Mouse (Mus musculus): ENCODE data around the gene Rnf128. TPM values are rescaled to one million over a fixed set of nuclear protein-coding genes. Genes with fewer than 3 reads are reported as not detected.

The Rnf128 gene
- polyA plus RNA-seq, 1 experiment from 2014 or later: 3.2 TPM

DNA sequence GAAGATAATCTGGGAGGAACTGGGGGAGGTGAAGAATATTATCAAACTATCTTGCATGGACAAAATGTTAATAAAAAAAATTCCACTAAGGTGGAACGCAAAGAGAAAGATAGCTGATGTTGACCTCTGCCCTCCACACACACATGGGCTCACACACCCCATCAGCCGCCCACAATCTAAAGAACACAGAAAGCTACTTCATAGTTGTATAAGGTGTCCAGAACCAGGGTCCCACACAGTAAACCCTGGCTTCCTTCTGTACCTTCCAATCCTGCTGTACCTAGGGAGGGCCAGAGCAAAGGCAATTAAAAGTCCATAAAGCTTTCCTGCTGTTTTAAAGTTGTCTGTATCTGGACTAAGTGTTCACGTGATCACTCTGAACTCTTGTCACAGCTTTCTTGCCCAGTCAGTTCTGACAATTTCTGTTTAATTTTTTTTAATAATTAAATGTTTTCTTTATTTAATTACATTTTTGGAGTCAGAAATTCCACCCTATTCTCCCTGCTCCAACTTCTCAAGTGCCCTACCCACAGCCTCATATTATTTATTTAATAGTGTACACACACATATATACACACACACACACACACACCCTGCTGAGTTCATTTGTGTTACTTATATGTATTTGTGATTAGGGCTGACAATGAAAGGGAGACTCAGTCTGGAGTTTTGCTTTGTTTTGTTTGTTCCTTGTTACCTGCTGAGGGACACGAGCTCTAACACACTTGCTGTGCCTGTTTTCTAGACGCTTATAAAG, 25.3 kb upstream of the Rnf128 start:
- H3K9me3 ChIP-seq (ENCODE audit: control insufficient read depth, low read length): no peaks in the 10 kb centered on the region
- no peaks in the 10 kb centered on the region for H3K4me1 ChIP-seq (ENCODE audit: control insufficient read depth, insufficient read depth, low read length)
- no peak overlapping the region for H3K4me2 ChIP-seq (ENCODE audit: low read depth, severe bottlenecking)
- no peak overlapping the region for H3K9ac ChIP-seq (ENCODE audit: low read length)
- WGBS: 62% methylated on average over 5 of the region's 5 CpGs
- H3K36me3 ChIP-seq (ENCODE audit: control insufficient read depth, insufficient read depth, low read length): no peaks in the 10 kb centered on the region
- H3K4me3 ChIP-seq (ENCODE audit: low read depth, low read length): no peak overlapping the region
- no peak for DNase-seq (ENCODE audit: low spot score)
- 0 out of 2 replicates have a peak, but pooled peaks cover 2% of the 10 kb centered on the region for H3K27me3 ChIP-seq (ENCODE audit: control insufficient read depth, insufficient read depth, low read length)
- no peak for ATAC-seq (ENCODE audit: insufficient number of reproducible peaks, low FRiP score, low TSS enrichment, low read depth)
- H3K27ac ChIP-seq (replicated peaks; ENCODE audit: low read depth, low read length): no peak overlapping the region

GRCm38 (mm10) chrX:139543726-139544125, 19.4 kb upstream of the Rnf128 start:
- Histone ChIP-seq H3K4me3 (ENCODE audit: low read depth, low read length) (no peak overlapping the region), H3K4me2 (ENCODE audit: low read depth, severe bottlenecking) (no peak overlapping the region), H3K36me3 (ENCODE audit: control insufficient read depth, insufficient read depth, low read length) (no peaks in the 10 kb centered on the region), H3K27ac (replicated peaks; ENCODE audit: low read depth, low read length) (no peak overlapping the region), H3K9ac (ENCODE audit: low read length) (no peak overlapping the region), H3K4me1 (ENCODE audit: control insufficient read depth, insufficient read depth, low read length) (no peaks in the 10 kb centered on the region), H3K27me3 (ENCODE audit: control insufficient read depth, insufficient read depth, low read length) (peaks cover 3% of the 10 kb centered on the region; the same call in 1 of the 2 replicates), H3K9me3 (ENCODE audit: control insufficient read depth, low read length) (no peaks in the 10 kb centered on the region)
- ATAC-seq (ENCODE audit: insufficient number of reproducible peaks, low FRiP score, low TSS enrichment, low read depth) (no peak), DNase-seq (ENCODE audit: low spot score) (no peak)
- 85% methylated on average over 7 of the region's 7 CpGs for WGBS

GRCm38 (mm10) chrX:139550456-139550855, 12.7 kb upstream of the Rnf128 start:
- no peaks in the 10 kb centered on the region for H3K4me1 ChIP-seq (ENCODE audit: control insufficient read depth, insufficient read depth, low read length)
- 81% methylated on average over 5 of the region's 5 CpGs for WGBS
- DNase-seq (ENCODE audit: low spot score) (no peak), ATAC-seq (ENCODE audit: insufficient number of reproducible peaks, low FRiP score, low TSS enrichment, low read depth) (no peak)
- no peak overlapping the region for H3K27ac ChIP-seq (replicated peaks; ENCODE audit: low read depth, low read length)
- peaks cover 3% of the 10 kb centered on the region for H3K27me3 ChIP-seq (ENCODE audit: control insufficient read depth, insufficient read depth, low read length)
- no peaks in the 10 kb centered on the region for H3K9me3 ChIP-seq (ENCODE audit: control insufficient read depth, low read length)
- no peak overlapping the region for H3K4me3 ChIP-seq (ENCODE audit: low read depth, low read length)
- H3K36me3 ChIP-seq (ENCODE audit: control insufficient read depth, insufficient read depth, low read length): no peaks in the 10 kb centered on the region
- no peak overlapping the region for H3K4me2 ChIP-seq (ENCODE audit: low read depth, severe bottlenecking)
- H3K9ac ChIP-seq (ENCODE audit: low read length): no peak overlapping the region

DNA sequence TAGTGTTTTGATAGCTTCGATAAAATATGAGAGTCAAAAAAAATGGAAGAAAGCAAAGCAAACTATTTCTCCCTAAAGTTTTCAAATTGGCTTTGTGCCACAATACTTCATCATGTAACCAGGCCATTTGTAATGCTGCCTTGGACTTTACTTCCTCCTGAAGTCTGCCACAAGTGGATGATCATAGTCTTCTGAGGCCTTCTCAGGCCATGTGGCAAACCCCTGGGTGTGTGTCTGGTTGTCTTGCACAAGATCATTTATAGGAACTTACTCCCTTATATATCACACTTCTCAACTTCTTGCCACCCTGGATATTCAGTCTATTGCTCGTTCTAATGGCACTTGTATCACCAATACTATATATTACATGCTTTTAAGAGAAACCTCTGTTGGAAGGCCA, 11.0 kb upstream of the Rnf128 start:
- H3K36me3 ChIP-seq (ENCODE audit: control insufficient read depth, insufficient read depth, low read length): no peaks in the 10 kb centered on the region
- no peak overlapping the region for H3K4me3 ChIP-seq (ENCODE audit: low read depth, low read length)
- H3K9ac ChIP-seq (ENCODE audit: low read length): no peak overlapping the region
- no peaks in the 10 kb centered on the region for H3K4me1 ChIP-seq (ENCODE audit: control insufficient read depth, insufficient read depth, low read length)
- H3K4me2 ChIP-seq (ENCODE audit: low read depth, severe bottlenecking): no peak overlapping the region
- WGBS: 83% methylated on average over 2 of the region's 2 CpGs
- DNase-seq (ENCODE audit: low spot score) (no peak), ATAC-seq (ENCODE audit: insufficient number of reproducible peaks, low FRiP score, low TSS enrichment, low read depth) (no peak)
- H3K9me3 ChIP-seq (ENCODE audit: control insufficient read depth, low read length): no peaks in the 10 kb centered on the region
- H3K27me3 ChIP-seq (ENCODE audit: control insufficient read depth, insufficient read depth, low read length): no peaks in the 10 kb centered on the region; the same call in 1 of the 2 replicates
- H3K27ac ChIP-seq (replicated peaks; ENCODE audit: low read depth, low read length): no peak overlapping the region

DNA sequence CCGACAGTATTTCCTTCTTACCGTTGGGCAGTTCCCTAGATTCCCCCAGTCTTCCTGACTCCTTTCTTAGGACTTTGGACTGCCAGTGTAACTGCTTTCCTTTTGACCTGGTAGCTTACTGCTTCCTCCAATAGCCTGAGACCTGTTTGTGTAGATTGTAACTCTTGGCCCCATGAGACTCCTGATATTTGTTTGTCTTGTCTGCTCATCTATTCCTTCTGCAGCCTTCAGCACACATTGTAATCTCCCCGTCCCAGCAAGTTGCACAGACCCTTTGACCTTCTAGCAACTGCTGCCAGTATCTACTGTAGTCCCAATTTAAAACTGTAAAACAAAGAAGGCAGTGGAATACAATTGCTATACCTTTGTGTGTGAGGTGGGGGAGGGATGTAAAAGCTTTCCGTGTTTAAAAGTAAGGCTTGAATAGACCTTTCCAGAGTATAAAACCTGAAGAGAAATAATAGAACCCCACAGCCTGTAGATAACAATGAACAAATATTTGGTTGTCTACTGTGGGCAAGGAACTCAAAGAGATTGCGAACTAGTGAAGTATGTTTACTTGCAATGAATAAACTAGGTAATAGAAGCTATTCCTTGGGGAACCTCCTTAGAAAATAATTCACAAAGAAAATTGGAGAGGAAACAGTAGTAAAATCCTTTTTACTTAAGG, 726 bp upstream of the Rnf128 start:
- DNase-seq (ENCODE audit: low spot score) (no peak), ATAC-seq (ENCODE audit: insufficient number of reproducible peaks, low FRiP score, low TSS enrichment, low read depth) (no peak)
- Histone ChIP-seq H3K4me2 (ENCODE audit: low read depth, severe bottlenecking) (no peak overlapping the region), H3K27me3 (ENCODE audit: control insufficient read depth, insufficient read depth, low read length) (no peaks in the 10 kb centered on the region), H3K27ac (replicated peaks; ENCODE audit: low read depth, low read length) (no peak overlapping the region), H3K4me3 (ENCODE audit: low read depth, low read length) (no peak overlapping the region), H3K9me3 (ENCODE audit: control insufficient read depth, low read length) (no peaks in the 10 kb centered on the region), H3K9ac (ENCODE audit: low read length) (no peak overlapping the region), H3K36me3 (ENCODE audit: control insufficient read depth, insufficient read depth, low read length) (no peaks in the 10 kb centered on the region), H3K4me1 (ENCODE audit: control insufficient read depth, insufficient read depth, low read length) (no peaks in the 10 kb centered on the region)
- WGBS: 86% methylated on average over 5 of the region's 5 CpGs

- WGBS: 86% methylated on average over 3 of the region's 3 CpGs
- H3K27me3 ChIP-seq (ENCODE audit: control insufficient read depth, insufficient read depth, low read length): no peaks in the 10 kb centered on the region
- no peak for ATAC-seq (ENCODE audit: insufficient number of reproducible peaks, low FRiP score, low TSS enrichment, low read depth)
These were observed 6.9 kb downstream of the Rnf128 start for GRCm38 (mm10) chrX:139570054-139570453.

DNA sequence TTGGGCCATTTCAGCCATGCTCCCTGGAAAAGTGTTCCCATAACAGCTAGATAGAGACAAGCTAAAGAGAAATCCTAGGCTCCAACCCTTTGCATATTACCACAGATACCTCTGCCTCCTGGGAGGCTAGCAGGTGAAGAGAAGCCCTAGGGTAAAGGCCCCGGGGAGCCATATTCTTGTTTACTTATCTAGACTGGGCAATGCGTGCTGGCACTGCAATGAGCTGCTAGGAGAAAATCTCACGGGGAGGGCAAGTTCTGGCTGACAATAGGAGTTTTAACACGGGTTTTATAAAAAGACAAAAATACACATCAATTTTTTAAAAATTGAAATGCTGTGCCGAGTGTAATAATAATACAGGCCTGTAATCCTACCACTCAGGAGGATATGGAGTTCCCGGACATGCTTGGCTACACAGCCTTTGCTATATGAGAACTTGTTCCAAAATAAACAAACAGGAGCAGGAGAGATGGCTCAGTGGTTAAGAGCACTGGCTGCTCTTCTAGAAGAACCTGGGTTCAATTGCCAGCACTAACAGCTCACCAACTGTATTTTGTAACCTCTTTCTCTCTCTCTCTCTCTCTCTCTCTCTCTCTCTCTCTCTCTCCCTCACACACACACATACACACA, 15.6 kb downstream of the Rnf128 start:
- WGBS: 75% methylated on average over 6 of the region's 6 CpGs
- no peak for ATAC-seq (ENCODE audit: insufficient number of reproducible peaks, low FRiP score, low TSS enrichment, low read depth)

More at GRCm38 (mm10) chrX:139570054-139570453, 6.9 kb downstream of the Rnf128 start:
- no peak overlapping the region for H3K4me3 ChIP-seq (ENCODE audit: low read depth, low read length)
- H3K9ac ChIP-seq (ENCODE audit: low read length): no peak overlapping the region
- H3K27ac ChIP-seq (replicated peaks; ENCODE audit: low read depth, low read length): no peak overlapping the region
- H3K9me3 ChIP-seq (ENCODE audit: control insufficient read depth, low read length): no peaks in the 10 kb centered on the region
- H3K4me2 ChIP-seq (ENCODE audit: low read depth, severe bottlenecking): no peak overlapping the region
- DNase-seq (ENCODE audit: low spot score): no peak
- no peaks in the 10 kb centered on the region for H3K4me1 ChIP-seq (ENCODE audit: control insufficient read depth, insufficient read depth, low read length)
- no peaks in the 10 kb centered on the region for H3K36me3 ChIP-seq (ENCODE audit: control insufficient read depth, insufficient read depth, low read length)

DNA sequence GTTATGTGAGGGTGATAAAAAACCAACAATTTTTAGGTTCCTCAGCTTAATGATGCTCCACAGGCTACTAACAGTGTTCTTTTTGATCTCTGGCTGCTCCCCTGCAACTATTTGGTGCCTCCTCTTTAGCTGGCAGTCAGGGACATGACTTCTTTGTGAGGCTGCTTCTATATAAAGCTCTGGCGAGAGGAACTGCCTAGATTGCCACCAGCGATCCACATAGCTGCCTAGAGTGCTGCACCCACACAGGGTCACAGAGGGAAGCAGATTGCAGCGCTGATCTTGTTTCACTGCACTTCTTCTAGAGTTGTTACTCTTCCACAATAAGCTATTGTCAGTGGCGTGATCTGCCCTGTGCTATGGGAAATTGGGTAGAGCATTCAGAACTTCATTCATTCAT, 20.5 kb downstream of the Rnf128 start:
- Histone ChIP-seq H3K36me3 (ENCODE audit: control insufficient read depth, insufficient read depth, low read length) (no peaks in the 10 kb centered on the region), H3K9me3 (ENCODE audit: control insufficient read depth, low read length) (no peaks in the 10 kb centered on the region), H3K4me1 (ENCODE audit: control insufficient read depth, insufficient read depth, low read length) (no peaks in the 10 kb centered on the region), H3K27ac (replicated peaks; ENCODE audit: low read depth, low read length) (no peak overlapping the region), H3K4me2 (ENCODE audit: low read depth, severe bottlenecking) (no peak overlapping the region), H3K4me3 (ENCODE audit: low read depth, low read length) (no peak overlapping the region), H3K27me3 (ENCODE audit: control insufficient read depth, insufficient read depth, low read length) (no peaks in the 10 kb centered on the region), H3K9ac (ENCODE audit: low read length) (no peak overlapping the region)
- ATAC-seq (ENCODE audit: insufficient number of reproducible peaks, low FRiP score, low TSS enrichment, low read depth) (no peak), DNase-seq (ENCODE audit: low spot score) (no peak)
- WGBS: 61% methylated on average over 4 of the region's 4 CpGs

More for the DNA sequence above, 15.6 kb downstream of the Rnf128 start:
- Histone ChIP-seq H3K27me3 (ENCODE audit: control insufficient read depth, insufficient read depth, low read length) (no peaks in the 10 kb centered on the region), H3K9me3 (ENCODE audit: control insufficient read depth, low read length) (no peaks in the 10 kb centered on the region), H3K27ac (replicated peaks; ENCODE audit: low read depth, low read length) (no peak overlapping the region), H3K36me3 (ENCODE audit: control insufficient read depth, insufficient read depth, low read length) (no peaks in the 10 kb centered on the region), H3K4me3 (ENCODE audit: low read depth, low read length) (no peak overlapping the region), H3K9ac (ENCODE audit: low read length) (no peak overlapping the region), H3K4me2 (ENCODE audit: low read depth, severe bottlenecking) (no peak overlapping the region), H3K4me1 (ENCODE audit: control insufficient read depth, insufficient read depth, low read length) (no peaks in the 10 kb centered on the region)
- no peak for DNase-seq (ENCODE audit: low spot score)
